In the genomic region with DNA sequence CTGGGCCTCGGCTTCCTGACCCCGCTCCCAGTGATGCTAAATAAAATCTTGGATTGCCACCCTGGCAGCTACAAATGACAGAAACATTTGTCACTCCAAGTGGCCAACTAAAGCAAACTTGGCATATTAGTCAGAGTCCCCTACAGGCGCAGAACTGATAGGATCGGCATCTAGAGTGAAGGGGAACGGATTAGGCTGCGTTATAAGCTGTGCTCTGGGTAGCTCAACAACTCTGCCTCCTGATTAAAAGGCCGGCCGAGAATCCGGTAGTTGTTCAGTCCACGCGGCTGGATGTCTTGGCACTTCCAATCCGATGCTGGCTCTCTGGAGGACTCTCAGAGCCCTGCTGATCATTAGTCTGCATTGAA, we compare ENCODE assay signal across 13 mouse cellular contexts. TPM values are rescaled to one million over a fixed set of nuclear protein-coding genes. Genes with fewer than 3 reads are reported as not detected.
DNase-seq lines count a peak whose midpoint lies in the region; ATAC-seq lines count a peak whose summit lies in the region.
"Had no signal": no experiment of that assay in that cellular context is flagged by ENCODE, and none has a peak within 500 bp of the region (broad histone marks: within the 10 kb centered on the region; RNA-seq: fewer than 3 reads in every experiment).

No protein-coding gene starts in this region.

- H3K36me3 ChIP-seq in forebrain, embryonic 13.5 days (ENCODE audit: poor library complexity, severe bottlenecking) = no peaks in the 10 kb centered on the region
- no peaks in the 10 kb centered on the region for H3K36me3 ChIP-seq in hindbrain, embryonic 16.5 days (ENCODE audit: control insufficient read depth, insufficient read depth, low read length)
- H3K36me3 ChIP-seq in neural tube, embryonic 13.5 days = no peaks in the 10 kb centered on the region
- H3K36me3 ChIP-seq: heart, embryonic 15.5 days; liver, embryonic 12.5 days had no signal

- peak overlapping the region; percentile 50; the same call in 1 of the 2 replicates for H3K9ac ChIP-seq in forebrain, embryonic 13.5 days
- peak overlapping the region; percentile 57 for H3K9ac ChIP-seq in hindbrain, embryonic 16.5 days (ENCODE audit: low read depth, low read length)
- H3K9ac ChIP-seq in neural tube, embryonic 13.5 days = peak overlapping the region; percentile 57
- H3K9ac ChIP-seq: heart, embryonic 15.5 days; liver, embryonic 12.5 days had no signal

- peak overlapping the region; percentile 53 for H3K4me2 ChIP-seq in forebrain, embryonic 13.5 days
- H3K4me2 ChIP-seq in hindbrain, embryonic 16.5 days (ENCODE audit: low read length) = peak overlapping the region; percentile 67
- peak overlapping the region; percentile 52 for H3K4me2 ChIP-seq in neural tube, embryonic 13.5 days
- H3K4me2 ChIP-seq: heart, embryonic 15.5 days; liver, embryonic 12.5 days had no signal

- H3K27ac ChIP-seq in forebrain, embryonic 13.5 days = no peak overlapping the region
- peak overlapping the region; percentile 78 for H3K27ac ChIP-seq in hindbrain, embryonic 16.5 days (ENCODE audit: low read depth, low read length)
- peak overlapping the region; percentile 86 for H3K27ac ChIP-seq in neural tube, embryonic 13.5 days (replicated peaks)
- H3K27ac ChIP-seq: heart, embryonic 15.5 days; liver, embryonic 12.5 days had no signal

- peaks cover 87% of the 10 kb centered on the region for H3K27me3 ChIP-seq in forebrain, embryonic 13.5 days
- peaks cover 7% of the 10 kb centered on the region for H3K27me3 ChIP-seq in hindbrain, embryonic 16.5 days (replicated peaks; ENCODE audit: control insufficient read depth, insufficient read depth, low read length)
- peaks cover 47% of the 10 kb centered on the region for H3K27me3 ChIP-seq in neural tube, embryonic 13.5 days

- WGBS in forebrain, embryonic 13.5 days = 4% methylated on average over 12 of the region's 12 CpGs
- WGBS in hindbrain, embryonic 16.5 days = 7% methylated on average over 12 of the region's 12 CpGs
- 13% methylated on average over 12 of the region's 12 CpGs for WGBS in neural tube, embryonic 13.5 days

- peak; percentile 26; the same call in 1 of the 2 replicates for ATAC-seq in frontal cortex, adult (ENCODE audit: low TSS enrichment)
- no peak for ATAC-seq in forebrain, embryonic 13.5 days
- ATAC-seq in hindbrain, embryonic 16.5 days = 0 out of 2 replicates have a peak, but pooled peaks have one; percentile 7
- no peak for ATAC-seq in neural tube, embryonic 13.5 days (ENCODE audit: low read depth)
- ATAC-seq in granulocyte monocyte progenitor cell, adult 5-6 weeks (replicated peaks; ENCODE audit: poor library complexity, severe bottlenecking) = no peak
- ATAC-seq: liver, embryonic 12.5 days had no signal

- DNase-seq in frontal cortex, adult 2 months (ENCODE audit: extremely low spot score in 1 of 2, low spot score in 1 of 2) = no peak
- DNase-seq in Muller cell, postnatal 12 days (ENCODE audit: inconsistent ontology term) = no peak
- no peak for DNase-seq in layer of hippocampus, adult 9-11 months
- DNase-seq: adrenal gland, postnatal 14 days; lung, postnatal 36 days had no signal

- H3K9me3 ChIP-seq in forebrain, embryonic 13.5 days (replicated peaks) = no peaks in the 10 kb centered on the region
- no peaks in the 10 kb centered on the region for H3K9me3 ChIP-seq in hindbrain, embryonic 16.5 days (ENCODE audit: control insufficient read depth, low read length)
- H3K9me3 ChIP-seq in neural tube, embryonic 13.5 days = no peaks in the 10 kb centered on the region
- H3K9me3 ChIP-seq: heart, embryonic 15.5 days; liver, embryonic 12.5 days had no signal

- peak overlapping the region; percentile 32 for H3K4me3 ChIP-seq in forebrain, embryonic 13.5 days
- no peak overlapping the region; the same call in 1 of the 2 replicates for H3K4me3 ChIP-seq in hindbrain, embryonic 16.5 days (ENCODE audit: low read length)
- peak overlapping the region; percentile 22; the same call in 1 of the 2 replicates for H3K4me3 ChIP-seq in neural tube, embryonic 13.5 days
- H3K4me3 ChIP-seq: liver, embryonic 12.5 days; myocyte had no signal

- H3K4me1 ChIP-seq in forebrain, embryonic 13.5 days = peaks cover 16% of the 10 kb centered on the region
- peaks cover 14% of the 10 kb centered on the region for H3K4me1 ChIP-seq in hindbrain, embryonic 16.5 days (ENCODE audit: control insufficient read depth, insufficient read depth, low read depth, low read length)
- H3K4me1 ChIP-seq in neural tube, embryonic 13.5 days (replicated peaks) = peaks cover 45% of the 10 kb centered on the region
- H3K4me1 ChIP-seq: liver, embryonic 12.5 days had no signal

RNA-seq across cellular contexts. Expression of a gene that starts 14.1 kb away (rescaled TPM):
- polyA plus RNA-seq in frontal cortex, adult 2 months (2012; rRNA removed) = 105 and 116 TPM in 2 replicates
- 1.0 TPM in 2 replicates for polyA plus RNA-seq in forebrain, embryonic 13.5 days (2015; fragmentation: Nextera tagmentation; extraction: Ambion mirVana)
- polyA plus RNA-seq in hindbrain, embryonic 16.5 days (2015; fragmentation: Nextera tagmentation; extraction: Ambion mirVana) = 24.9 and 31.1 TPM in 2 replicates
- 6.1 and 6.9 TPM in 2 replicates for polyA plus RNA-seq in neural tube, embryonic 13.5 days (2015; fragmentation: Nextera tagmentation; extraction: Ambion mirVana)
- not detected in 2 replicates for total RNA-seq in granulocyte monocyte progenitor cell, adult 5-6 weeks (2014; fragmentation: Nextera tagmentation)
- total RNA-seq in granulocyte monocyte progenitor cell, adult 5-6 weeks (2017) = not detected in 2 replicates

RNA-seq across cellular contexts. Expression of a gene that starts 14.2 kb away (rescaled TPM):
- polyA plus RNA-seq in frontal cortex, adult 2 months (2012; rRNA removed) = 206 and 213 TPM in 2 replicates
- polyA plus RNA-seq in forebrain, embryonic 13.5 days (2015; fragmentation: Nextera tagmentation; extraction: Ambion mirVana) = 62.4 and 71.9 TPM in 2 replicates
- 104 and 114 TPM in 2 replicates for polyA plus RNA-seq in hindbrain, embryonic 16.5 days (2015; fragmentation: Nextera tagmentation; extraction: Ambion mirVana)
- polyA plus RNA-seq in neural tube, embryonic 13.5 days (2015; fragmentation: Nextera tagmentation; extraction: Ambion mirVana) = 81.4 and 87.6 TPM in 2 replicates
- total RNA-seq in granulocyte monocyte progenitor cell, adult 5-6 weeks (2014; fragmentation: Nextera tagmentation) = 2.0 and 2.8 TPM in 2 replicates
- total RNA-seq in granulocyte monocyte progenitor cell, adult 5-6 weeks (2017) = 0.26 and 2.1 TPM in 2 replicates

RNA-seq across cellular contexts. Expression of a gene that starts 22.5 kb away (rescaled TPM):
- 33.9 and 40.0 TPM in 2 replicates for polyA plus RNA-seq in frontal cortex, adult 2 months (2012; rRNA removed)
- polyA plus RNA-seq in forebrain, embryonic 13.5 days (2015; fragmentation: Nextera tagmentation; extraction: Ambion mirVana) = 14.2 and 16.7 TPM in 2 replicates
- 20.3 and 22.9 TPM in 2 replicates for polyA plus RNA-seq in hindbrain, embryonic 16.5 days (2015; fragmentation: Nextera tagmentation; extraction: Ambion mirVana)
- 16.4 and 16.6 TPM in 2 replicates for polyA plus RNA-seq in neural tube, embryonic 13.5 days (2015; fragmentation: Nextera tagmentation; extraction: Ambion mirVana)
- total RNA-seq in granulocyte monocyte progenitor cell, adult 5-6 weeks (2014; fragmentation: Nextera tagmentation) = 19.1 and 33.4 TPM in 2 replicates
- total RNA-seq in granulocyte monocyte progenitor cell, adult 5-6 weeks (2017) = 5.6 and 13.8 TPM in 2 replicates

RNA-seq across cellular contexts. Expression of a gene that starts 44.0 kb away (rescaled TPM):
- polyA plus RNA-seq in frontal cortex, adult 2 months (2012; rRNA removed) = 0.97 and 1.2 TPM in 2 replicates
- 11.7 and 12.5 TPM in 2 replicates for polyA plus RNA-seq in forebrain, embryonic 13.5 days (2015; fragmentation: Nextera tagmentation; extraction: Ambion mirVana)
- polyA plus RNA-seq in hindbrain, embryonic 16.5 days (2015; fragmentation: Nextera tagmentation; extraction: Ambion mirVana) = 12.0 and 14.9 TPM in 2 replicates
- polyA plus RNA-seq in neural tube, embryonic 13.5 days (2015; fragmentation: Nextera tagmentation; extraction: Ambion mirVana) = 14.0 and 14.3 TPM in 2 replicates
- total RNA-seq in granulocyte monocyte progenitor cell, adult 5-6 weeks (2014; fragmentation: Nextera tagmentation) = not detected in 2 replicates
- total RNA-seq in granulocyte monocyte progenitor cell, adult 5-6 weeks (2017) = 0.05 TPM in 1 of 2 replicates, not detected in the other
- polyA plus RNA-seq: heart, embryonic 15.5 days had no signal

RNA-seq across cellular contexts. Expression of a gene that starts 44.3 kb away (rescaled TPM):
- 24.8 and 27.8 TPM in 2 replicates for polyA plus RNA-seq in frontal cortex, adult 2 months (2012; rRNA removed)
- polyA plus RNA-seq in forebrain, embryonic 13.5 days (2015; fragmentation: Nextera tagmentation; extraction: Ambion mirVana) = 96.6 and 107 TPM in 2 replicates
- polyA plus RNA-seq in hindbrain, embryonic 16.5 days (2015; fragmentation: Nextera tagmentation; extraction: Ambion mirVana) = 98.0 and 105 TPM in 2 replicates
- polyA plus RNA-seq in neural tube, embryonic 13.5 days (2015; fragmentation: Nextera tagmentation; extraction: Ambion mirVana) = 98.7 and 116 TPM in 2 replicates
- 27.7 and 36.6 TPM in 2 replicates for total RNA-seq in granulocyte monocyte progenitor cell, adult 5-6 weeks (2014; fragmentation: Nextera tagmentation)
- 4.3 and 10.0 TPM in 2 replicates for total RNA-seq in granulocyte monocyte progenitor cell, adult 5-6 weeks (2017)

Comparison
In these comparisons a context has a peak if more than half of its experiments do, and no peak if none do; other contexts are left out.
1. ATAC-seq: peak in frontal cortex, adult (single experiment) and hindbrain, embryonic 16.5 days (single experiment); none in forebrain, embryonic 13.5 days (single experiment), neural tube, embryonic 13.5 days (single experiment) and granulocyte monocyte progenitor cell, adult 5-6 weeks (single experiment).
2. Peak in every context shown above with its lines, with median percentiles within 50 percentile points of each other: H3K4me2 ChIP-seq and H3K9ac ChIP-seq.